ENCODE assay signal across 12 mouse cellular contexts in genomic region chr6:23272979-23273378, GRCm38 (mm10). TPM values are rescaled to one million over a fixed set of nuclear protein-coding genes. Genes with fewer than 3 reads are reported as not detected.
DNase-seq lines count a peak whose midpoint lies in the region; ATAC-seq lines count a peak whose summit lies in the region.
"Had no signal": no experiment of that assay in that cellular context is flagged by ENCODE, and none has a peak within 500 bp of the region (broad histone marks: within the 10 kb centered on the region; RNA-seq: fewer than 3 reads in every experiment).

No protein-coding gene starts in this region.

- no peak overlapping the region for H3K4me3 ChIP-seq in embryonic facial prominence, embryonic 10.5 days
- no peak overlapping the region for H3K4me3 ChIP-seq in forebrain, embryonic 16.5 days (replicated peaks; ENCODE audit: low read length)

- no peak overlapping the region for H3K27ac ChIP-seq in embryonic facial prominence, embryonic 10.5 days (replicated peaks)
- H3K27ac ChIP-seq in forebrain, embryonic 16.5 days (ENCODE audit: low read length): no peak overlapping the region

- peak overlapping the region; percentile 15 for H3K4me2 ChIP-seq in forebrain, embryonic 16.5 days (ENCODE audit: low read length)
- H3K4me2 ChIP-seq: heart, embryonic 11.5 days; lung, embryonic 14.5 days had no signal

- H3K4me1 ChIP-seq in embryonic facial prominence, embryonic 10.5 days: peaks cover 10% of the 10 kb centered on the region; the same call in 1 of the 2 replicates
- peaks cover 9% of the 10 kb centered on the region; the same call in 1 of the 2 replicates for H3K4me1 ChIP-seq in forebrain, embryonic 16.5 days (replicated peaks; ENCODE audit: control insufficient read depth, insufficient read depth, low read length)

- peak; percentile 82 for ATAC-seq in forebrain, embryonic 16.5 days
- ATAC-seq: intestine, embryonic 16.5 days had no signal

- H3K36me3 ChIP-seq in embryonic facial prominence, embryonic 10.5 days (replicated peaks): no peaks in the 10 kb centered on the region
- no peaks in the 10 kb centered on the region for H3K36me3 ChIP-seq in forebrain, embryonic 16.5 days (ENCODE audit: control insufficient read depth, insufficient read depth)

- DNase-seq in embryonic facial prominence, embryonic 10.5 days (ENCODE audit: low spot score): peak; percentile 59
- peak; percentile 69 for DNase-seq in mesoderm, embryonic 11.5 days (ENCODE audit: low read depth, low spot score)
- peak; percentile 36 for DNase-seq in retina, embryonic 14.5 days (ENCODE audit: low spot score)
- no peak for DNase-seq in layer of hippocampus, adult 8-10 months (ENCODE audit: low spot score in 2 of 2)
- no peak for DNase-seq in thymus, postnatal 36 days
- DNase-seq in right cerebral cortex, adult 18-20 months: no peak
- DNase-seq: cerebellum, postnatal 36 days; lung, embryonic 14.5 days had no signal

- H3K9ac ChIP-seq in forebrain, embryonic 16.5 days (replicated peaks; ENCODE audit: low read depth, low read length): no peak overlapping the region
- H3K9ac ChIP-seq: lung, embryonic 14.5 days had no signal

- H3K27me3 ChIP-seq in embryonic facial prominence, embryonic 10.5 days (replicated peaks; ENCODE audit: low read depth, poor library complexity, severe bottlenecking): peaks cover 82% of the 10 kb centered on the region
- H3K27me3 ChIP-seq in forebrain, embryonic 16.5 days (replicated peaks; ENCODE audit: control insufficient read depth, insufficient read depth, low read length): peaks cover 32% of the 10 kb centered on the region

- H3K9me3 ChIP-seq in embryonic facial prominence, embryonic 10.5 days: no peaks in the 10 kb centered on the region
- H3K9me3 ChIP-seq in forebrain, embryonic 16.5 days (ENCODE audit: control insufficient read depth, low read length): no peaks in the 10 kb centered on the region

- 2% methylated on average over 11 of the region's 11 CpGs for WGBS in embryonic facial prominence, embryonic 10.5 days
- WGBS in forebrain, embryonic 16.5 days: 1% methylated on average over 11 of the region's 11 CpGs

RNA-seq across cellular contexts. Expression of gene Fezf1, which starts 24.8 kb away (rescaled TPM):
- polyA plus RNA-seq in embryonic facial prominence, embryonic 10.5 days (2016; fragmentation: Nextera tagmentation; extraction: Ambion mirVana): 6.1 and 7.2 TPM in 2 replicates
- 4.1 and 15.2 TPM in 2 replicates for polyA plus RNA-seq in forebrain, embryonic 16.5 days (2015; fragmentation: Nextera tagmentation; extraction: Ambion mirVana)
- under 1 TPM in 1 of 4 experiments, not detected in 3; 0.16 TPM for total RNA-seq in layer of hippocampus, adult 8-10 months (2022)
- total RNA-seq: monocyte, adult 5-6 weeks had no signal
- polyA plus RNA-seq: heart, embryonic 11.5 days; intestine, embryonic 16.5 days; lung, embryonic 14.5 days had no signal

Comparison
In these comparisons a context has a peak if more than half of its experiments do, and no peak if none do; other contexts are left out.
1. DNase-seq: peak in embryonic facial prominence, embryonic 10.5 days (single experiment), mesoderm, embryonic 11.5 days (single experiment) and retina, embryonic 14.5 days (single experiment); none in layer of hippocampus, adult 8-10 months (0 of 2), thymus, postnatal 36 days (0 of 2) and right cerebral cortex, adult 18-20 months (single experiment).